Mouse (Mus musculus) intestine, embryonic 14.5 days (tissue): Measurements from ENCODE around the gene D330045A20Rik. TPM values are rescaled to one million over a fixed set of nuclear protein-coding genes. Genes with fewer than 3 reads are reported as not detected.
A peak's percentile ranks its signal among the peaks of the same experiment; 100 is the strongest.
"Not testable (repeated sequence)": the region's sequence is repeated elsewhere in the genome, so short reads cannot be mapped to it uniquely, and the experiment has no call there.

Experiments used
- ATAC-seq: fragments of 200-750 bp; cut with Nextera tagmentation; replicated peaks from 2 replicates; pipeline ENCODE4 v1.8.0; 2017; ENCODE audit warnings: low read depth, moderate number of reproducible peaks, moderate TSS enrichment, moderate library complexity; ENCODE audit not compliant: low FRiP score, low TSS enrichment
- DNase-seq: peaks from one replicate; pipeline ENCODE4 v3.0.0-alpha.2; 2018; ENCODE audit warnings: low spot score
- H3K27ac ChIP-seq: fragments of 300-500 bp; sonication (generic); 2 replicates; pipeline ENCODE4 v1.5.1; 2014; ENCODE audit warnings: low read depth, mild to moderate bottlenecking, control low read depth
- H3K27me3 ChIP-seq: fragments of 300-500 bp; sonication (generic); replicated peaks from 2 replicates; pipeline ENCODE4 v1.6.1; 2014; ENCODE audit warnings: low read length, control low read depth; ENCODE audit not compliant: control insufficient read depth, insufficient read depth
- H3K36me3 ChIP-seq: fragments of 300-500 bp; sonication (generic); 2 replicates; pipeline ENCODE4 v1.6.1; 2014; ENCODE audit warnings: low read length, control low read depth; ENCODE audit not compliant: control insufficient read depth, insufficient read depth
- H3K4me1 ChIP-seq: fragments of 300-500 bp; sonication (generic); replicated peaks from 2 replicates; pipeline ENCODE4 v1.6.1; 2014; ENCODE audit warnings: low read length, control low read depth, mixed read lengths; ENCODE audit not compliant: control insufficient read depth, insufficient read depth
- H3K4me2 ChIP-seq: fragments of 300-500 bp; sonication (generic); 2 replicates; pipeline ENCODE4 v1.6.1; 2014; ENCODE audit warnings: low read length
- H3K4me3 ChIP-seq: fragments of 300-500 bp; sonication (generic); 2 replicates; pipeline ENCODE4 v1.5.1; 2014; ENCODE audit warnings: low read depth, low read length, control low read depth, mixed read lengths
- H3K9ac ChIP-seq: fragments of 300-500 bp; sonication (generic); 2 replicates; pipeline ENCODE4 v1.6.1; 2014; ENCODE audit warnings: mild to moderate bottlenecking, low read length
- H3K9me3 ChIP-seq: fragments of 300-500 bp; sonication (generic); 2 replicates; pipeline ENCODE4 v1.6.1; 2016; ENCODE audit warnings: low read length, control low read depth; ENCODE audit not compliant: control insufficient read depth
- WGBS: fragments of 180-500 bp; shearing (Covaris S2); extraction: QIAGEN DNeasy Blood & Tissue Kit; methylation state at CpG from one replicate; pipeline ENCODE4 v1.1.7; 2014; 5-methylcytosine and 5-hydroxymethylcytosine counted together
- polyA plus RNA-seq: library from polyadenylated mRNA; unstranded; fragments of >200 nt; fragmentation: Nextera tagmentation; extraction: Ambion mirVana; gene quantifications from 2 replicates; pipeline ENCODE4 v1.2.1, GENCODE M21; 2014

The D330045A20Rik gene
- polyA plus RNA-seq, 1 experiment from 2014 or later = 4.1 TPM

- Histone ChIP-seq H3K4me3 (no peak overlapping the region), H3K4me2 (no peak overlapping the region), H3K27me3 (no peaks in the 10 kb centered on the region), H3K4me1 (no peaks in the 10 kb centered on the region), H3K9ac (no peak overlapping the region), H3K9me3 (no peaks in the 10 kb centered on the region), H3K36me3 (no peaks in the 10 kb centered on the region), H3K27ac (no peak overlapping the region)
- DNase-seq (no peak), ATAC-seq (no peak)
- WGBS = 80% methylated on average over 2 of the region's 2 CpGs
Measured at GRCm38 (mm10) chrX:139552090-139552489, 71.9 kb downstream of the D330045A20Rik start.

- peak overlapping the region; percentile 20; the same call in 1 of the 2 replicates for H3K4me2 ChIP-seq
- H3K27me3 ChIP-seq = no peaks in the 10 kb centered on the region
- H3K9ac ChIP-seq = no peak overlapping the region
- no peak overlapping the region for H3K4me3 ChIP-seq
- ATAC-seq (peak; percentile 81), DNase-seq (peak; percentile 51)
- no peaks in the 10 kb centered on the region for H3K9me3 ChIP-seq
- H3K4me1 ChIP-seq = no peaks in the 10 kb centered on the region
- no peak overlapping the region for H3K27ac ChIP-seq
- H3K36me3 ChIP-seq = no peaks in the 10 kb centered on the region
- 54% methylated on average over 5 of the region's 5 CpGs for WGBS
Measured at GRCm38 (mm10) chrX:139562255-139562924, 82.2 kb downstream of the D330045A20Rik start.

- DNase-seq (no peak), ATAC-seq (peak; percentile 86)
- H3K36me3 ChIP-seq = no peaks in the 10 kb centered on the region
- H3K4me1 ChIP-seq = no peaks in the 10 kb centered on the region
- H3K9me3 ChIP-seq = no peaks in the 10 kb centered on the region
- 60% methylated on average over 8 of the region's 8 CpGs for WGBS
- peak within 1 kb of the TSS; percentile 29; the same call in 1 of the 2 replicates for H3K9ac ChIP-seq
- H3K27me3 ChIP-seq = no peaks in the 10 kb centered on the region
- H3K4me2 ChIP-seq = peak within 1 kb of the TSS; percentile 20; the same call in 1 of the 2 replicates
- H3K27ac ChIP-seq = no peak within 1 kb of the TSS
- peak within 1 kb of the TSS; percentile 27 for H3K4me3 ChIP-seq
Measured at GRCm38 (mm10) chrX:139562925-139563461, 82.8 kb downstream of the D330045A20Rik start, which contains the start of gene Rnf128. TSS of gene Rnf128 (plus strand) at chrX:139563316.

GRCm38 (mm10) chrX:139570054-139570453, 89.9 kb downstream of the D330045A20Rik start:
- Histone ChIP-seq H3K9ac (no peak overlapping the region), H3K4me3 (no peak overlapping the region), H3K36me3 (no peaks in the 10 kb centered on the region), H3K9me3 (no peaks in the 10 kb centered on the region), H3K27ac (no peak overlapping the region), H3K4me1 (no peaks in the 10 kb centered on the region), H3K4me2 (no peak overlapping the region), H3K27me3 (no peaks in the 10 kb centered on the region)
- DNase-seq (no peak), ATAC-seq (no peak)
- WGBS = 80% methylated on average over 3 of the region's 3 CpGs

DNA sequence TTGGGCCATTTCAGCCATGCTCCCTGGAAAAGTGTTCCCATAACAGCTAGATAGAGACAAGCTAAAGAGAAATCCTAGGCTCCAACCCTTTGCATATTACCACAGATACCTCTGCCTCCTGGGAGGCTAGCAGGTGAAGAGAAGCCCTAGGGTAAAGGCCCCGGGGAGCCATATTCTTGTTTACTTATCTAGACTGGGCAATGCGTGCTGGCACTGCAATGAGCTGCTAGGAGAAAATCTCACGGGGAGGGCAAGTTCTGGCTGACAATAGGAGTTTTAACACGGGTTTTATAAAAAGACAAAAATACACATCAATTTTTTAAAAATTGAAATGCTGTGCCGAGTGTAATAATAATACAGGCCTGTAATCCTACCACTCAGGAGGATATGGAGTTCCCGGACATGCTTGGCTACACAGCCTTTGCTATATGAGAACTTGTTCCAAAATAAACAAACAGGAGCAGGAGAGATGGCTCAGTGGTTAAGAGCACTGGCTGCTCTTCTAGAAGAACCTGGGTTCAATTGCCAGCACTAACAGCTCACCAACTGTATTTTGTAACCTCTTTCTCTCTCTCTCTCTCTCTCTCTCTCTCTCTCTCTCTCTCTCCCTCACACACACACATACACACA, 98.6 kb downstream of the D330045A20Rik start:
- no peak for ATAC-seq
- Histone ChIP-seq H3K4me1 (no peaks in the 10 kb centered on the region), H3K9me3 (no peaks in the 10 kb centered on the region), H3K27ac (no peak overlapping the region), H3K4me2 (no peak overlapping the region), H3K36me3 (no peaks in the 10 kb centered on the region), H3K9ac (no peak overlapping the region), H3K27me3 (no peaks in the 10 kb centered on the region), H3K4me3 (no peak overlapping the region)
- DNase-seq = no peak
- WGBS = 60% methylated on average over 6 of the region's 6 CpGs

DNA sequence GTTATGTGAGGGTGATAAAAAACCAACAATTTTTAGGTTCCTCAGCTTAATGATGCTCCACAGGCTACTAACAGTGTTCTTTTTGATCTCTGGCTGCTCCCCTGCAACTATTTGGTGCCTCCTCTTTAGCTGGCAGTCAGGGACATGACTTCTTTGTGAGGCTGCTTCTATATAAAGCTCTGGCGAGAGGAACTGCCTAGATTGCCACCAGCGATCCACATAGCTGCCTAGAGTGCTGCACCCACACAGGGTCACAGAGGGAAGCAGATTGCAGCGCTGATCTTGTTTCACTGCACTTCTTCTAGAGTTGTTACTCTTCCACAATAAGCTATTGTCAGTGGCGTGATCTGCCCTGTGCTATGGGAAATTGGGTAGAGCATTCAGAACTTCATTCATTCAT, 103.4 kb downstream of the D330045A20Rik start:
- DNase-seq (no peak), ATAC-seq (no peak)
- Histone ChIP-seq H3K9ac (no peak overlapping the region), H3K4me3 (no peak overlapping the region), H3K27ac (no peak overlapping the region), H3K36me3 (no peaks in the 10 kb centered on the region), H3K4me1 (no peaks in the 10 kb centered on the region), H3K27me3 (no peaks in the 10 kb centered on the region), H3K9me3 (no peaks in the 10 kb centered on the region), H3K4me2 (no peak overlapping the region)
- WGBS = 57% methylated on average over 4 of the region's 4 CpGs

- not testable (repeated sequence) for H3K4me3 ChIP-seq, ATAC-seq, H3K4me2 ChIP-seq, H3K9me3 ChIP-seq, H3K9ac ChIP-seq, H3K27me3 ChIP-seq, DNase-seq, H3K36me3 ChIP-seq, H3K4me1 ChIP-seq, H3K27ac ChIP-seq
- 76% methylated on average over 2 of the region's 2 CpGs for WGBS
Measured at GRCm38 (mm10) chrX:139586676-139587075, 106.5 kb downstream of the D330045A20Rik start.

GRCm38 (mm10) chrX:139596404-139596803, 116.2 kb downstream of the D330045A20Rik start:
- Histone ChIP-seq H3K9me3 (no peaks in the 10 kb centered on the region), H3K27me3 (no peaks in the 10 kb centered on the region; the same call in 1 of the 2 replicates), H3K27ac (no peak overlapping the region), H3K4me3 (no peak overlapping the region), H3K4me1 (no peaks in the 10 kb centered on the region), H3K36me3 (no peaks in the 10 kb centered on the region), H3K9ac (no peak overlapping the region), H3K4me2 (no peak overlapping the region)
- 80% methylated on average over 6 of the region's 6 CpGs for WGBS
- ATAC-seq (no peak), DNase-seq (no peak)
